Mouse (Mus musculus): ENCODE results near the gene Rln1. TPM values are rescaled to one million over a fixed set of nuclear protein-coding genes. Genes with fewer than 3 reads are reported as not detected.
A peak's percentile ranks its signal among the peaks of the same experiment; 100 is the strongest.

Gene Rln1
- total and polyA plus RNA-seq, 3 experiments = not detected

DNA sequence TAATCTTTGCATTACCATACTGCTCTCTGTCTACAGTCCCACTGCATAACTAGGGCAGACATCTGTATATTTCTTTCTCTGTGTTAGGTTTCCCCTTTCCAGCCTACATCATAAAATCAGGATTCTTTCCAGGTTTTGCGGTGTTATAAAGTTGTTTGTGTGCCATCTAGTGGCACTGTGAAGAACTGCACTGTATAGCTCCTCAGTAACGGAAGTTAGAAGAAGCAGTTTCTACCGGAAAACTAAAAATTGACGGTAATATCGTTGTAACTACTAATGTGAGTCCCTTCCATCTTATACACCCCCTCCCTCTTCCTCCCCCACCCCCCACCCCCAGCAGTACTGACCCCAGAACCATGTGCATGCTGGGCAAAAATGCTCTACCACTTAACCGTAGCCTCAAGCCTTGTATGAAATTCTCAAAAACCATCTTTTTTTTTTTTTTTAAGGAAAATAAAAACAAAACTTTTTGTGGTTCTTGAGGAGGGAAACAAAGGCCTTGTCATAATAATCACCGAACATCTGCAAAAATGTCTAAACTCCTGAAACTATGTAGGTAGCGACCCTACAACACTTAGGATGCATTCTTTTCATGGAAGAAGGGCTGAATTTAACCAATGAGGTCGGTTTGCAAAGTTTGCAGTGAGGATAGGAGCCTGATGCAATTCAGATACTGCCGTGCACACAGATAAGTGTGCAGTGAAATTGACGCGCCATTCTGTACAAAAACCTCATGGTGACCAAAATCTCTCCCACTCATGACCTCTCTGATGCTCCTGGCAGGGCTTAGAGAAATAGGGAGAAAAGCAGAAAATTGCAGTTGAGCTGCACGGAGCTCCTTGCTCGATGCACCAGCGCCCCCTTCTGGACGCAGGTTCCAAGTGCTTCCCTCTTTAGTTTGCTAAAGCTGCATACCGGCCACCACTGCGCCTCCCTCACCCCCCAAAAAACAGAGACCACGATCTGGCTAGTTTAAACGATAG lies 20.7 kb upstream of the Rln1 start:
- H3K36me3 ChIP-seq (replicated peaks in 1 of 2; ENCODE audit: control insufficient read depth in 1 of 2, insufficient read depth in 1 of 2, low read length in 1 of 2) = peaks cover 11 to 42% of the 10 kb centered on the region in 2 experiments
- dilution Hi-C loops (cut with MboI; ENCODE audit: extremely low pct_ligation_motif_present, extremely low pct_unique_long_range_greater_than_20kb, low sequenced_read_pairs) = no loop called here
- H3K27ac ChIP-seq (ENCODE audit: insufficient read depth, low read depth) = no peak overlapping the region
- no peaks in the 10 kb centered on the region for H3K79me2 ChIP-seq (replicated peaks; ENCODE audit: control insufficient read depth, extremely low read depth, insufficient read depth, poor library complexity, severe bottlenecking)
- peak overlapping the region; percentile 54; the same call in 1 of the 2 replicates for H3K9ac ChIP-seq (ENCODE audit: insufficient read depth, low read depth)
- peak overlapping the region; percentile 36 to 49 (median 45) for H3K4me3 ChIP-seq (replicated peaks in 1 of 3; ENCODE audit: low read depth in 2 of 3, low read length in 2 of 3, poor library complexity in 1 of 3)
- TF ChIP-seq SMC3 (IDR thresholded peaks at IDR 0.05; ENCODE audit: low read depth, low read length) = peak; percentile 92
- no peak for TF ChIP-seq KAT2A (IDR thresholded peaks at IDR 0.05; ENCODE audit: insufficient replicate concordance, low read length)
- no peak for TF ChIP-seq BHLHE40 (IDR thresholded peaks at IDR 0.05; ENCODE audit: low read depth, low read length)
- peak; percentile 66; the same call in 1 of the 2 replicates for TF ChIP-seq CHD1 (IDR thresholded peaks at IDR 0.05; ENCODE audit: low read depth, low read length)
- no peak for TF ChIP-seq MAZ (IDR thresholded peaks at IDR 0.05; ENCODE audit: low read depth, low read length)
- peak; percentile 4; the same call in 1 of the 2 replicates for TF ChIP-seq ZNF384 (IDR thresholded peaks at IDR 0.05; ENCODE audit: low read depth, low read length)
- TF ChIP-seq TBP (conservative IDR thresholded peaks at IDR 0.05; ENCODE audit: low read depth, low read length) = 0 out of 2 replicates have a peak, but pooled peaks have one; percentile 37
- no peak for TF ChIP-seq MAFK (IDR thresholded peaks at IDR 0.05; ENCODE audit: insufficient replicate concordance, low read length)
- peak; percentile 87 to 95 for TF ChIP-seq CTCF (conservative IDR thresholded peaks at IDR 0.05 in 1 of 2, IDR thresholded peaks at IDR 0.05 in 1 of 2; ENCODE audit: low read depth in 2 of 2, low read length in 2 of 2)
- TF ChIP-seq IRF4 (IDR thresholded peaks at IDR 0.05; ENCODE audit: low read depth, low read length) = peak; percentile 56; the same call in 1 of the 2 replicates
- TF ChIP-seq ELF1 (IDR thresholded peaks at IDR 0.05; ENCODE audit: low read depth, low read length) = peak; percentile 57
- TF ChIP-seq E2F4 (IDR thresholded peaks at IDR 0.05; ENCODE audit: insufficient replicate concordance, low read depth, low read length) = no peak
- no peak; the same call in 1 of the 2 replicates for TF ChIP-seq JUND (conservative IDR thresholded peaks at IDR 0.05; ENCODE audit: low read depth, low read length)
- no peak; the same call in 1 of the 2 replicates for TF ChIP-seq MEF2A (IDR thresholded peaks at IDR 0.05; ENCODE audit: borderline replicate concordance, low read depth, low read length)
- no peak for TF ChIP-seq GABPA (IDR thresholded peaks at IDR 0.05; ENCODE audit: insufficient replicate concordance, low read depth, low read length)
- peak; percentile 93 for TF ChIP-seq RAD21 (IDR thresholded peaks at IDR 0.05; ENCODE audit: low read depth, low read length)
- TF ChIP-seq USF1 (IDR thresholded peaks at IDR 0.05; ENCODE audit: low read depth, low read length) = no peak
- peak; percentile 66; the same call in 1 of the 2 replicates for TF ChIP-seq ZC3H11A (IDR thresholded peaks at IDR 0.05; ENCODE audit: low read depth, low read length)
- no peak for TF ChIP-seq ZMIZ1 (IDR thresholded peaks at IDR 0.05; ENCODE audit: low read depth, low read length)
- TF ChIP-seq EP300 (IDR thresholded peaks at IDR 0.05; ENCODE audit: low read length) = no peak
- TF ChIP-seq MXI1 (IDR thresholded peaks at IDR 0.05; ENCODE audit: low read depth, low read length) = 0 out of 2 replicates have a peak, but pooled peaks have one; percentile 17
- no peak for TF ChIP-seq TCF12 (IDR thresholded peaks at IDR 0.05; ENCODE audit: low read depth, low read length)
- no peak; the same call in 1 of the 2 replicates for TF ChIP-seq MYC (IDR thresholded peaks at IDR 0.05; ENCODE audit: low read depth, low read length)
- peaks cover 0 to 3% of the 10 kb centered on the region in 2 experiments; a peak in 1 of 4 replicates for H3K4me1 ChIP-seq (ENCODE audit: control insufficient read depth in 1 of 2, insufficient read depth in 2 of 2)
- peak; percentile 86 for DNase-seq (ENCODE audit: extremely low read depth)
- peak overlapping the region; percentile 90 for H3K4me2 ChIP-seq (ENCODE audit: insufficient read depth, low read depth, poor library complexity, severe bottlenecking)
- no peaks in the 10 kb centered on the region for H3K9me3 ChIP-seq (replicated peaks; ENCODE audit: low read length)
- H3K27me3 ChIP-seq (replicated peaks) = no peaks in the 10 kb centered on the region
- in situ Hi-C loops (cut with MboI; ENCODE audit: low pct_ligation_motif_present, low pct_unique_long_range_greater_than_20kb, low sequenced_read_pairs) = loop anchor here (5.0 to 25.0 kb wide), 5 partner anchors 210 to 568 kb away; partner anchors contain the start of genes 9930021J03Rik and Ranbp6
